Mouse (Mus musculus) liver, embryonic 12.5 days (tissue): ENCODE measurements around the gene Cherp. TPM values are rescaled to one million over a fixed set of nuclear protein-coding genes. Genes with fewer than 3 reads are reported as not detected.

Source experiments
- ATAC-seq: fragments of 200-750 bp; cut with Nextera tagmentation; 2 replicates; pipeline ENCODE4 v1.8.0; 2017; ENCODE audit warnings: moderate number of reproducible peaks, mild to moderate bottlenecking, moderate library complexity
- H3K27ac ChIP-seq: fragments of 300-500 bp; sonication (generic); 2 replicates; pipeline ENCODE4 v1.5.1; 2016; ENCODE audit warnings: mild to moderate bottlenecking
- H3K27me3 ChIP-seq: fragments of 300-500 bp; sonication (generic); replicated peaks from 2 replicates; pipeline ENCODE4 v1.6.1; 2016; ENCODE audit warnings: mild to moderate bottlenecking, moderate library complexity
- H3K36me3 ChIP-seq: fragments of 300-500 bp; sonication (generic); 2 replicates; pipeline ENCODE4 v1.6.1; 2016; ENCODE audit warnings: mild to moderate bottlenecking, moderate library complexity
- H3K4me1 ChIP-seq: fragments of 300-500 bp; sonication (generic); 2 replicates; pipeline ENCODE4 v1.6.1; 2016
- H3K4me2 ChIP-seq: fragments of 300-500 bp; sonication (generic); 2 replicates; pipeline ENCODE4 v1.6.1; 2016; ENCODE audit warnings: mild to moderate bottlenecking, moderate library complexity
- H3K4me3 ChIP-seq: fragments of 300-500 bp; sonication (generic); 2 replicates; pipeline ENCODE4 v1.5.1; 2016; ENCODE audit warnings: mild to moderate bottlenecking, moderate library complexity
- H3K9ac ChIP-seq: fragments of 300-500 bp; sonication (generic); 2 replicates; pipeline ENCODE4 v1.6.1; 2016; ENCODE audit warnings: mild to moderate bottlenecking, moderate library complexity
- H3K9me3 ChIP-seq: fragments of 300-500 bp; sonication (generic); replicated peaks from 2 replicates; pipeline ENCODE4 v1.6.1; 2016; ENCODE audit warnings: mild to moderate bottlenecking, moderate library complexity
- WGBS: fragments of 180-500 bp; shearing (Covaris S2); methylation state at CpG from one replicate; pipeline ENCODE4 v1.1.7; 2016; ENCODE audit not compliant: insufficient replicate concordance; 5-methylcytosine and 5-hydroxymethylcytosine counted together
- polyA plus RNA-seq: library from polyadenylated mRNA; unstranded; fragments of >200 nt; fragmentation: Nextera tagmentation; extraction: Ambion mirVana; gene quantifications from 2 replicates; pipeline ENCODE4 v1.2.1, GENCODE M21; 2016

Gene Cherp
- polyA plus RNA-seq, 1 experiment from 2014 or later, result 41.6 TPM

GRCm38 (mm10) chr8:72497911-72498310 is 22.9 kb upstream of the Cherp start:
- no peak overlapping the region for H3K9ac ChIP-seq
- no peak overlapping the region for H3K4me2 ChIP-seq
- H3K9me3 ChIP-seq, result no peaks in the 10 kb centered on the region
- 81% methylated on average over 1 of the region's 1 CpGs for WGBS
- ATAC-seq, result no peak
- peaks cover 53% of the 10 kb centered on the region for H3K4me1 ChIP-seq
- H3K27me3 ChIP-seq, result no peaks in the 10 kb centered on the region
- no peak overlapping the region for H3K27ac ChIP-seq
- H3K4me3 ChIP-seq, result no peak overlapping the region
- H3K36me3 ChIP-seq, result peaks cover 64% of the 10 kb centered on the region

- Histone ChIP-seq H3K36me3 (peaks cover 56% of the 10 kb centered on the region), H3K4me1 (peaks cover 52% of the 10 kb centered on the region), H3K27ac (no peak overlapping the region), H3K4me3 (no peak overlapping the region), H3K9ac (no peak overlapping the region), H3K27me3 (no peaks in the 10 kb centered on the region), H3K9me3 (no peaks in the 10 kb centered on the region), H3K4me2 (no peak overlapping the region)
- no peak for ATAC-seq
- 82% methylated on average over 19 of the region's 19 CpGs for WGBS
Observed at GRCm38 (mm10) chr8:72496217-72496616, 21.2 kb upstream of the Cherp start.

GRCm38 (mm10) chr8:72495411-72496111 is 20.5 kb upstream of the Cherp start:
- peaks cover 58% of the 10 kb centered on the region for H3K36me3 ChIP-seq
- H3K27ac ChIP-seq, result no peak overlapping the region
- no peaks in the 10 kb centered on the region for H3K9me3 ChIP-seq
- H3K4me3 ChIP-seq, result no peak overlapping the region
- no peaks in the 10 kb centered on the region for H3K27me3 ChIP-seq
- WGBS, result 79% methylated on average over 23 of the region's 23 CpGs
- no peak for ATAC-seq
- H3K4me1 ChIP-seq, result peaks cover 57% of the 10 kb centered on the region
- no peak overlapping the region for H3K9ac ChIP-seq
- H3K4me2 ChIP-seq, result no peak overlapping the region

- no peak for ATAC-seq
- WGBS, result 9% methylated on average over 8 of the region's 8 CpGs
- Histone ChIP-seq H3K4me1 (peaks cover 49% of the 10 kb centered on the region), H3K4me2 (peak overlapping the region; percentile 86), H3K27me3 (no peaks in the 10 kb centered on the region), H3K9ac (peak overlapping the region; percentile 68), H3K9me3 (no peaks in the 10 kb centered on the region), H3K4me3 (peak overlapping the region; percentile 94), H3K36me3 (peaks cover 69% of the 10 kb centered on the region), H3K27ac (peak overlapping the region; percentile 74)
Observed at GRCm38 (mm10) chr8:72493381-72493780, 18.4 kb upstream of the Cherp start.

DNA sequence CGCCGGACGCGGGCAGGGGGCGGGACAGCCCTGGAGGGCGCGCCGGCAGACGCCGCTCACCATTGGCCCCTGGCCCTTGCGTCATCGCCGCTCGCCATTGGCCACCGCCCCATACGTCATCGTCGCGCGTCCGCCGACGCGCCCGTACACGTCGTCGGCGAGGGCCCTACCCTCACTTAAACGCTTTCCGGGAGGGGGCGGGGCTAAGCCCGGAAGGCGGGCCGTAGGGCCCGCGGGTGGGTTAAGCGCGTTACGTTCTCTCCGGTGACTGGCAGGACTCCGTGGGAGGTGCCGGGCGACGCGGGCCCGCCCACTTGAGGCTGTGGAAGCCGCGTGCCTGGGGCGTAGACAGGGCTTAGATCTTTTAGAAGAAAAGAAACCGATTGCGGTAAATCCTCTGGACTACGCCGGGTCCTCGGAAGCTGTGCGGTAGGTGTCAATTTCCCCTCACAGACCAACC is 17.6 kb upstream of the Cherp start:
- peak overlapping the region; percentile 86 for H3K4me2 ChIP-seq
- peak overlapping the region; percentile 87 for H3K27ac ChIP-seq
- H3K27me3 ChIP-seq, result no peaks in the 10 kb centered on the region
- H3K4me1 ChIP-seq, result peaks cover 43% of the 10 kb centered on the region
- WGBS, result under 1% methylated on average over 52 of the region's 56 CpGs
- peak overlapping the region; percentile 68 for H3K9ac ChIP-seq
- H3K9me3 ChIP-seq, result no peaks in the 10 kb centered on the region
- peak; percentile 96 for ATAC-seq
- H3K36me3 ChIP-seq, result peaks cover 71% of the 10 kb centered on the region
- peak overlapping the region; percentile 94 for H3K4me3 ChIP-seq

DNA sequence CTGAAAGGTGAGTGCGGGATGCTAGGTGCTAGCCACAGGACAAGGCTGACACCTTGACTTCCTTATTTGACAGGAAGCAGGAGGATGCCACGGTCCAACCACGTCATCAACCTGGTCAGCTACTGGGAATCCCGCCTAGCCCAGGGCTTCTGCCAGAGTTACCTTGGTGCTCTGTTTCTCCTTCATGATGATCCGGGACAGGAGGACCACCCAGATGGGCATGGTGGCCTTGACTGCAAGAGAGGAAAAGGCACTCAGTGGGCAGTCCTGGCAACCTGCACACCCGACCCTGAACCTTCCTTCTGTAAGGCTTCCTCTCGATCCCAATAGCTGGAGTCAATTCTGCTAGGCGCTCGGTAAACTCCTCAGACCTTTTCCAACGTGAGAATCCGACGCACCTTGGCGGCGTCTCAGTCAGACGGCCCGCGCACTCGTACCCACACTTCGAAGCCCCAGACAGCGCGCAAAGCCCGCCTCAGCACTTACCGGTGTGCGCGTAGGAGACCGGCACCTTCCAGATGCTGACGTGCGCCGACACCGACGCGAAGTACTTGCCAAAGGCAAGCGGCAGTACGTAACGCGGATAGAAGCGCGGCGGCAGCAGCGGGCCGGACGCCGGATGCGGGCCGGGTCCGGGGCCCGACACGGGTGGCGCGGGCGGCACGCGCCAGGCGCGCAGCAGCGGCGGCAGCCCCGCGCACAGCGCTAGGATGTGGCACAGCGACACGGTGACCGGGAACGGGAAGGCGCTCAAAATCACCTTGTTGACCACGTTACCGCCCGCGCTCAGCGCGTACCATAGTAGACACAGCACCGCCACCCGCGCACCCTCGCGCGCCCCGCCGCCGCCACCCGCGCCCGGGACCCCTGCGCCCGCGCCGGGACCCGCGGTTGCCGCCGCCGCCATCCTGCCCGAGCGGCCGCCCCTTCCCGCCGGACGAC is 16.9 kb upstream of the Cherp start, which contains the start of gene Slc35e1:
TSS of gene Slc35e1 (minus strand) at position 935 of the 942 bp plus-strand sequence.
- H3K4me1 ChIP-seq, result peaks cover 43% of the 10 kb centered on the region
- H3K4me2 ChIP-seq, result peak within 1 kb of the TSS; percentile 86
- ATAC-seq, result peak; percentile 38
- H3K27me3 ChIP-seq, result no peaks in the 10 kb centered on the region
- under 1% methylated on average over 89 of the region's 98 CpGs for WGBS
- H3K9ac ChIP-seq, result peak within 1 kb of the TSS; percentile 91
- no peaks in the 10 kb centered on the region for H3K9me3 ChIP-seq
- peaks cover 71% of the 10 kb centered on the region for H3K36me3 ChIP-seq
- H3K4me3 ChIP-seq, result peak within 1 kb of the TSS; percentile 94
- H3K27ac ChIP-seq, result peak within 1 kb of the TSS; percentile 87

- Histone ChIP-seq H3K27ac (peak overlapping the region; percentile 87; the same call in 1 of the 2 replicates), H3K4me3 (peak overlapping the region; percentile 94), H3K4me1 (peaks cover 43% of the 10 kb centered on the region), H3K27me3 (no peaks in the 10 kb centered on the region), H3K9ac (peak overlapping the region; percentile 91; the same call in 1 of the 2 replicates), H3K9me3 (no peaks in the 10 kb centered on the region), H3K36me3 (peaks cover 71% of the 10 kb centered on the region), H3K4me2 (peak overlapping the region; percentile 86)
- WGBS, result 79% methylated on average over 2 of the region's 2 CpGs
- no peak for ATAC-seq
Observed at GRCm38 (mm10) chr8:72491017-72491416, 16.0 kb upstream of the Cherp start.

DNA sequence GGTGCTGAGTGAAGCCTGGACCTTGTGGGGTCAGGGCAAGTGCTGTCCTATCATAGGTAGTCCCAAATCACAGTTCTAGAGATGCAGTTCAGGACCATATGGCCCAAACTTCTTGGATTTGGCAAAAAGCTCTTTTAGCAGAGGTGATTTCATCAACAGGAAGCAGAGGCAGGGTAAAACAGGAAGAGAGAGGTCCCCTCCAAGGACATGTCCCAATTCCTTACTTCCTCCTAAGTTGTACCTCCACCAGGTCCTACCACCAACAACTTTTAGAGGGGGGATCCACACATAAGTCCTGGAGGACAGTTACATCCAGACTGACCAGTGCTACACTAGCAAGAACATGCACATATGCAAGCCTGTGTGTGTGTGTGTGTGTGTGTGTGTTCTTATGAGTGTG is 12.0 kb upstream of the Cherp start:
- Histone ChIP-seq H3K9me3 (no peaks in the 10 kb centered on the region), H3K27ac (no peak overlapping the region), H3K4me3 (no peak overlapping the region), H3K27me3 (no peaks in the 10 kb centered on the region), H3K4me2 (no peak overlapping the region), H3K4me1 (peaks cover 35% of the 10 kb centered on the region), H3K36me3 (peaks cover 86% of the 10 kb centered on the region), H3K9ac (no peak overlapping the region)
- no peak for ATAC-seq

DNA sequence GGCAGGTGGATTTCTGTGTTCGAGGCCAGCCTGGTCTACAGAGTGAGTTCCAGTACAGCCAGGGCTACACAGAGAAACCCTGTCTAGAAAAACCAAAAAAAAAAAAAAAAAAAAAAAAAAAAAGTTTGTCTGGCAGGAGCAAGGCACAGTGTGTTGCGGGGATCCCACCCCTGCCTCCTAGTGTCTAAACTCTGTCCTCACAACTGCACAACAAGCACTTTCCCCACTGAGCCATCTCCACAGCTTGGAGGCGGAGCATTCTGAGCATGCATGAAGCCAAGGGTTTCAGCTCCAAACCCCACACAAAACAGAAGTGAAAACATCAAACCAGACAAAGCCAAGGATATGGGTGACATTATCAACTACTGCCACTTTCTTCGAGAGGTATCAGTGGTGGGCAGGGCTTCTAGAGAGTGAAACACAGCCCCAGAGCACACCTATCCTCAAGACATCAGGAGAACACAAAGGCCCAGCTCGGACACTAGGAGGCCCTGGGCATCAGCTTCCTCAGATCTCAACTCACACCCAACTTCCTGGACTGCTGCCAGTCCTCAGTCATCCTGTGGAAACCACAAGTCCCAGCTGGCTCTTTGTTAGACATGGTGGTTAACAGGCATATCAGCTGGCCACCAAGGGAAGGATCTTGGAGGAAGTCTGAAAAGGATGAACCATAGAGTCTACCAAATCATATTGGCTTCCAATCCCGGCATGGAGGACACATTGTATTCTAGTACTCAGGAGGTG is 10.6 kb upstream of the Cherp start:
- Histone ChIP-seq H3K4me3 (no peak overlapping the region), H3K9ac (no peak overlapping the region), H3K36me3 (peaks cover 99% of the 10 kb centered on the region), H3K27ac (no peak overlapping the region), H3K4me2 (no peak overlapping the region), H3K9me3 (no peaks in the 10 kb centered on the region), H3K4me1 (peaks cover 23% of the 10 kb centered on the region), H3K27me3 (no peaks in the 10 kb centered on the region)
- 59% methylated on average over 6 of the region's 6 CpGs for WGBS
- 0 out of 2 replicates have a peak, but pooled peaks have one; percentile 37 for ATAC-seq

DNA sequence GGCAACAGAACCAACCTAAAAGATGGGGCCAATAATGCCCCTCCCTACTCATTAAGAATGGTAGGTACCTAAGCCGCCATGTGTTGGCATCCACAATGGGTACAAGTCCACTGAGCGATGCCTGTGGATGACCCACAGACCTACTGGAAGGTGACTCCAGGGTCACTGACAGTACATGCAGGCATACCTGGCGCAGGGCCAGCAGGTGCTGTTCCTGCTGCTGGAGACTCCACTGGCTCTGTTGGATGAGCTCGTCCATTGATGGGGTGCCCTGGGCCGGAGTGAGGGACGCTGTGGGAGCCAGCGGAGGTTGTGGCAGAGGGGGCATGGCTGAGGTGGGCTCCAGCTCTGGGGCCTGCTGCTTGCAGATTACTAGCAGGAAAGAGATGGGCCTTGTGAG is 4.3 kb downstream of the Cherp start:
- Histone ChIP-seq H3K9ac (no peak overlapping the region), H3K9me3 (no peaks in the 10 kb centered on the region), H3K4me3 (no peak overlapping the region), H3K36me3 (peaks cover 80% of the 10 kb centered on the region), H3K4me2 (no peak overlapping the region), H3K27me3 (no peaks in the 10 kb centered on the region), H3K27ac (no peak overlapping the region), H3K4me1 (peaks cover 21% of the 10 kb centered on the region)
- WGBS, result 87% methylated on average over 7 of the region's 7 CpGs
- no peak for ATAC-seq

- H3K27me3 ChIP-seq, result no peaks in the 10 kb centered on the region
- no peak overlapping the region for H3K4me2 ChIP-seq
- H3K36me3 ChIP-seq, result peaks cover 87% of the 10 kb centered on the region
- no peak for ATAC-seq
- H3K9ac ChIP-seq, result no peak overlapping the region
- H3K27ac ChIP-seq, result no peak overlapping the region
- H3K4me3 ChIP-seq, result no peak overlapping the region
- peaks cover 17% of the 10 kb centered on the region for H3K4me1 ChIP-seq
- no peaks in the 10 kb centered on the region for H3K9me3 ChIP-seq
- WGBS, result 87% methylated on average over 8 of the region's 8 CpGs
Observed at GRCm38 (mm10) chr8:72469984-72470383, 5.0 kb downstream of the Cherp start.
